Mouse (Mus musculus) CH12.LX (cell line): Measurements from ENCODE around the gene Map1lc3b. TPM values are rescaled to one million over a fixed set of nuclear protein-coding genes. Genes with fewer than 3 reads are reported as not detected.

Experiments
- DNase-seq: peaks from one replicate; pipeline ENCODE4 v3.0.0-alpha.2; 2013; ENCODE audit errors: extremely low read depth
- H3K27ac ChIP-seq: 2 replicates; pipeline ENCODE4 v1.5.1; 2012; ENCODE audit warnings: low read depth, mild to moderate bottlenecking, control low read depth, moderate library complexity; ENCODE audit not compliant: insufficient read depth
- H3K27me3 ChIP-seq: replicated peaks from 2 replicates; pipeline ENCODE3; 2012; ENCODE audit warnings: inconsistent platforms
- H3K36me3 ChIP-seq, 2 experiments: replicated peaks in 1 of 2; 2 replicates each; pipeline versions ENCODE3 to v1.6.1; 2012; ENCODE audit warnings: inconsistent platforms in 1 of 2, low read length in 1 of 2, mild to moderate bottlenecking in 1 of 2, mixed read lengths in 1 of 2, moderate library complexity in 1 of 2; ENCODE audit not compliant: control insufficient read depth in 1 of 2, insufficient read depth in 1 of 2
- H3K4me1 ChIP-seq, 2 experiments: 2 replicates each; pipeline ENCODE4 v1.6.1; 2012; ENCODE audit warnings: inconsistent platforms in 1 of 2, moderate library complexity in 1 of 2; ENCODE audit not compliant: insufficient read depth in 2 of 2, control insufficient read depth in 1 of 2
- H3K4me2 ChIP-seq: 2 replicates; pipeline ENCODE4 v1.6.1; 2012; ENCODE audit warnings: low read depth, mild to moderate bottlenecking, control low read depth; ENCODE audit not compliant: poor library complexity, insufficient read depth, severe bottlenecking
- H3K4me3 ChIP-seq, 3 experiments: fragments of 150-350 bp in 1 of 3; sonication (generic) in 1 of 3; replicated peaks in 1 of 3; 2 replicates each; pipeline versions ENCODE3 to v1.5.1; 2011 to 2012; ENCODE audit warnings: low read depth in 2 of 3, low read length in 2 of 3, mild to moderate bottlenecking in 2 of 3, moderate library complexity in 2 of 3, control low read depth in 1 of 3, improper control_type of control experiment in 1 of 3, inconsistent platforms in 1 of 3, mixed read lengths in 1 of 3; ENCODE audit not compliant: poor library complexity in 1 of 3
- H3K79me2 ChIP-seq: replicated peaks from 2 replicates; pipeline ENCODE4 v1.6.1; 2012; ENCODE audit warnings: mild to moderate bottlenecking, moderate library complexity; ENCODE audit not compliant: control insufficient read depth, poor library complexity, insufficient read depth, severe bottlenecking; ENCODE audit errors: extremely low read depth
- H3K9ac ChIP-seq: 2 replicates; pipeline ENCODE4 v1.6.1; 2012; ENCODE audit warnings: low read depth, mild to moderate bottlenecking, control low read depth, moderate library complexity; ENCODE audit not compliant: insufficient read depth
- H3K9me3 ChIP-seq: replicated peaks from 2 replicates; pipeline ENCODE3; 2012; ENCODE audit warnings: low read length, inconsistent platforms, mixed read lengths
- ELF1 ChIP-seq: IDR thresholded peaks from 2 replicates; pipeline ENCODE4 v1.6.1; 2014; ENCODE audit warnings: low read depth, mild to moderate bottlenecking, inconsistent platforms, low read length, improper control_type of control experiment
- GABPA ChIP-seq: IDR thresholded peaks from 2 replicates; pipeline ENCODE4 v1.6.1; 2012; ENCODE audit warnings: low read depth, low read length, improper control_type of control experiment, inconsistent platforms; ENCODE audit not compliant: insufficient replicate concordance
- MAFK ChIP-seq: IDR thresholded peaks from 2 replicates; pipeline ENCODE4 v1.6.1; 2011; ENCODE audit warnings: low read length, improper control_type of control experiment; ENCODE audit not compliant: insufficient replicate concordance
- MEF2A ChIP-seq: IDR thresholded peaks from 2 replicates; pipeline ENCODE4 v1.6.1; 2014; ENCODE audit warnings: low read depth, mild to moderate bottlenecking, inconsistent platforms, low read length, improper control_type of control experiment, borderline replicate concordance
- MXI1 ChIP-seq: IDR thresholded peaks from 2 replicates; pipeline ENCODE4 v1.6.1; 2011; ENCODE audit warnings: mild to moderate bottlenecking, low read depth, low read length, improper control_type of control experiment
- MYC ChIP-seq: IDR thresholded peaks from 2 replicates; pipeline ENCODE4 v1.6.1; 2011; ENCODE audit warnings: low read depth, mild to moderate bottlenecking, improper control_type of control experiment, low read length
- NRF1 ChIP-seq: IDR thresholded peaks from 2 replicates; pipeline ENCODE4 v1.6.1; 2014; ENCODE audit warnings: low read depth, mild to moderate bottlenecking, inconsistent platforms, low read length, improper control_type of control experiment, moderate library complexity
- SIN3A ChIP-seq: IDR thresholded peaks from 2 replicates; pipeline ENCODE4 v1.6.1; 2012; ENCODE audit warnings: low read length, improper control_type of control experiment, inconsistent platforms
- ZKSCAN1 ChIP-seq: IDR thresholded peaks from 2 replicates; pipeline ENCODE4 v1.6.1; 2012; ENCODE audit warnings: low read depth, inconsistent platforms, low read length, improper control_type of control experiment, borderline replicate concordance
- dilution Hi-C: fragments of 300-500 bp; cut with MboI; formaldehyde crosslinking; loops from 2 replicates; pipeline ENCODE4 v1.14.3; 2020; ENCODE audit warnings: low sequenced_read_pairs; ENCODE audit not compliant: extremely low pct_unique_long_range_greater_than_20kb, extremely low pct_ligation_motif_present
- in situ Hi-C: fragments of 300-500 bp; cut with MboI; formaldehyde crosslinking; loops from 3 replicates; pipeline ENCODE4 v1.14.3; 2019; ENCODE audit warnings: low sequenced_read_pairs, low pct_ligation_motif_present, low pct_unique_long_range_greater_than_20kb, mixed read lengths
- polyA plus RNA-seq: library from polyadenylated mRNA; unstranded; fragments of >175 nt; gene quantifications from 2 replicates; pipeline ENCODE4 v1.2.1, GENCODE M21; 2012; ENCODE audit warnings: low read depth; ENCODE audit not compliant: insufficient read length
- total RNA-seq, 2 experiments: library from RNA; depleted of rRNA; stranded (reverse); fragments of 300-350 nt in 1 of 2; fragments of >200 nt in 1 of 2; gene quantifications; 2 replicates each; pipeline ENCODE4 v1.2.3; 2012 to 2014

Map1lc3b gene
- total and polyA plus RNA-seq, 3 experiments, result 45.7 to 55.8 (median 48.9) TPM

DNA sequence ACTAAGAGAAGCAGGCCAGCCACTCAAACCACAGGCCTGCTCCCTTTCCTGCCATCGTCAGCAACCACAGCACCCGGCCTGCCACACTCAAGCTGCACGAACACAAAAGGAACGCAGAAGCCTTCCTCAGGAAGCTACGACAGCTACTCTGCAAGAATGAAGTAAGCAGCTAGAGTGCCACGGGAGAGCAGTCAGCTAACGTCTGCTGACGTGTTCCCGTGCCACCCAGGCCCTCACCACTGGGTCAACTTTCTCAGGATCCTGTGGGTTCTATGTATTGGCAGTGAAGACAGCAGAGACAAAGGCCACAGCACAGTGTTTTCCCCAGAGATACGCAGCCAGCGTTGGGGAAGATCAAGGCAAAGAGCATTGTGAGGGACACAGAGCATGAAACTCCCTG, 53.2 kb downstream of the Map1lc3b start:
- Histone ChIP-seq H3K27me3 (peaks cover 88% of the 10 kb centered on the region), H3K9me3 (no peaks in the 10 kb centered on the region)
- no peak for DNase-seq
- dilution Hi-C loops, result no loop called here
- TF ChIP-seq GABPA, result no peak
- no peak for TF ChIP-seq ZKSCAN1
- TF ChIP-seq MAFK, result no peak
- TF ChIP-seq MXI1, result no peak
- TF ChIP-seq MYC, result no peak
- no peak for TF ChIP-seq NRF1
- TF ChIP-seq, all 38 proteins: peak for 0
- Histone ChIP-seq H3K4me1 (no peaks in the 10 kb centered on the region), H3K9ac (no peak overlapping the region), H3K36me3 (no peaks in the 10 kb centered on the region), H3K27ac (no peak overlapping the region), H3K79me2 (no peaks in the 10 kb centered on the region), H3K4me3 (no peak overlapping the region), H3K4me2 (no peak overlapping the region)
- in situ Hi-C loops, result no loop called here

DNA sequence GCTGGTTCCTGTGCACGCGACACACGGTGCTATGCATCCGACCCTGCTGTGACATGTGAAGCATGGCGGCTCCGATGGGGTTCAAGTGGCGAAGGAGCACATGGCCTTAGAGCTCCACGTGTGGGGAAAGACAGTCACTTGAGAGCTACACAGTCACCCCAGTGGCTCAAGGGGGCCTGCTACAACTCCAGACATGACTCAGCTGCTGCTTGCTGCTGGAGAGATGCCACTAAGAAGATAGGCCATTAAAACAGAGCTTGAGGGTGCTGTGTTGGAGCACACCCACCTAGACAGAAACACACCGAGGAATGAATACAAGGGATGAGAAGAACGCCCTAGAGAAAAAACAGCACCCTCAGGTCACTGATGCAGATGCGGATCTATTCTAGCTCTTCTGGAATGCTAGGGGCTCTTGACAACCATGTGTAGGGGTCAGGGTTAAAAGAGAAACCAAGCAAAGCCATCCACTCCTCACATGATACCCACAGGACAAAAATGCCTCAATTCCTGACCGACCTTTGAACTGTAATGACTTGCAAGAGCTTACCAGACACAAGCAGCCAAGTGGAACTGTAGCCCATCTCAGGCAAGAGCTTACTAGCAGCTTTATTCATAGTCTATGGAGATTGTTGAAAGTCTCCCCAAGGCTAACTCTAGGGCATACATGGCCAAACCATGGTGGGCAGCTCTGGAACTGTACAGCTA, 57.5 kb downstream of the Map1lc3b start:
- no peak for DNase-seq
- H3K4me2 ChIP-seq, result no peak overlapping the region
- dilution Hi-C loops, result no loop called here
- peaks cover 14% of the 10 kb centered on the region for H3K9me3 ChIP-seq
- no peaks in the 10 kb centered on the region for H3K36me3 ChIP-seq
- no peak overlapping the region for H3K4me3 ChIP-seq
- in situ Hi-C loops, result no loop called here
- peaks cover 76% of the 10 kb centered on the region for H3K27me3 ChIP-seq
- H3K9ac ChIP-seq, result no peak overlapping the region
- no peak overlapping the region for H3K27ac ChIP-seq
- H3K79me2 ChIP-seq, result no peaks in the 10 kb centered on the region
- TF ChIP-seq GABPA (no peak), ELF1 (no peak), SIN3A (no peak), MEF2A (no peak), MYC (no peak)
- H3K4me1 ChIP-seq, result no peaks in the 10 kb centered on the region

Other genes with a start within 250 kb of the Map1lc3b start
- gene 1700018B08Rik, start 46.0 kb upstream of the Map1lc3b start, total RNA-seq (2012; rRNA removed), result not detected in 2 replicates
- not detected in 2 replicates for gene 1700018B08Rik, start 46.0 kb upstream of the Map1lc3b start, total RNA-seq (2014; rRNA removed)
- not detected in 2 replicates for gene 1700018B08Rik, start 46.0 kb upstream of the Map1lc3b start, polyA plus RNA-seq
- 13.2 and 13.9 TPM in 2 replicates for gene Fbxo31, start 11.6 kb upstream of the Map1lc3b start, total RNA-seq (2012; rRNA removed)
- 9.2 and 14.2 TPM in 2 replicates for gene Fbxo31, start 11.6 kb upstream of the Map1lc3b start, total RNA-seq (2014; rRNA removed)
- gene Fbxo31, start 11.6 kb upstream of the Map1lc3b start, polyA plus RNA-seq, result 24.7 and 31.9 TPM in 2 replicates
- gene Zcchc14, start 62.5 kb downstream of the Map1lc3b start, total RNA-seq (2012; rRNA removed), result not detected in 2 replicates
- not detected in 2 replicates for gene Zcchc14, start 62.5 kb downstream of the Map1lc3b start, total RNA-seq (2014; rRNA removed)
- gene Zcchc14, start 62.5 kb downstream of the Map1lc3b start, polyA plus RNA-seq, result not detected in 2 replicates
- gene Jph3, start 139.3 kb downstream of the Map1lc3b start, total RNA-seq (2012; rRNA removed), result 0.17 and 0.21 TPM in 2 replicates
- gene Jph3, start 139.3 kb downstream of the Map1lc3b start, total RNA-seq (2014; rRNA removed), result not detected in 2 replicates
- 0.21 and 0.31 TPM in 2 replicates for gene Jph3, start 139.3 kb downstream of the Map1lc3b start, polyA plus RNA-seq
- gene Klhdc4, start 239.2 kb downstream of the Map1lc3b start, total RNA-seq (2012; rRNA removed), result 54.3 and 66.9 TPM in 2 replicates
- gene Klhdc4, start 239.2 kb downstream of the Map1lc3b start, total RNA-seq (2014; rRNA removed), result 35.5 and 42.4 TPM in 2 replicates
- 51.5 and 69.7 TPM in 2 replicates for gene Klhdc4, start 239.2 kb downstream of the Map1lc3b start, polyA plus RNA-seq